Mouse (Mus musculus) cerebellum, adult (tissue): ENCODE results near the gene Gsx1.

Experiments used
- ATAC-seq: cut with Nextera tagmentation; 2 replicates; pipeline ENCODE4 v1.9.2; 2017; ENCODE audit warnings: mild to moderate bottlenecking, moderate library complexity, mixed read lengths; ENCODE audit not compliant: insufficient number of reproducible peaks, low FRiP score, low TSS enrichment

Gene Gsx1

DNA sequence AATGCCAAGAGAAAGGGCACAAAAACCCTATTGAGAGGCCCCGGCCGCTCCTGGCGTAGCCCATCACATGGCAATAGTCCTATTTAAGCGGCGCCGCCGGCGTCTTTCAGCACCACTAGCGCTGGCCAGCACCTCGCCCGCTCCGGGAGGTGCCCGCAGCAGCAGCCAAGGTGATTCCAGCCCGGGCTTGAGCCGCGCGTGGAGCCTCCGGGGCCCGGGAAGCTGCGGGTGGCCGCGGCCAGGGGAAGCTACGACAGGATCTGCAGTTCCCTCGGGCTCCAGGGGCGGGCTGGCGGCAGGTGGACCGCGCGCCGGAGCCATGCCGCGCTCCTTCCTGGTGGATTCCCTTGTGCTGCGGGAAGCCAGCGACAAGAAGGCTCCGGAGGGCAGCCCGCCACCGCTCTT, at the start of gene Gsx1:
Gsx1 (plus strand) TSS at position 126 of the 405 bp plus-strand sequence.
- ATAC-seq: no peak

DNA sequence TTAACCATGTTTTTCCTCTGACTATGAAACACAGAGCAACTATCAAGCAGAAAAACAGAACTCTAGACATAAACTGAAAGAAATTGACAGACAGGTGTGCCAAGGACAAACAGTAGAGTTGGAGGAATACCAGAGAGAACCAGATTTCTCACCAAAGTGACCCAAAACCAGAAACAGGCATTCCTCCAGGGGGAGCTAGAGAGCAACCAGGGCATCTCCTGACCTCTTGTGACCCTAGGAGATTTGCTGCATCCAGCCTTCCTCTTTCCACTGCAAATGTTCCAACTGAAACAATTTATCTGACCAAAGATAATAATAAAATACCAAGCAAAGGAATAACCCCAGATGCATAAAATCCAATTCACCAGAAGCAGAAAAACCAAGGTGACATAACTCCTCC, 41.2 kb upstream of the Gsx1 start:
- no peak for ATAC-seq

DNA sequence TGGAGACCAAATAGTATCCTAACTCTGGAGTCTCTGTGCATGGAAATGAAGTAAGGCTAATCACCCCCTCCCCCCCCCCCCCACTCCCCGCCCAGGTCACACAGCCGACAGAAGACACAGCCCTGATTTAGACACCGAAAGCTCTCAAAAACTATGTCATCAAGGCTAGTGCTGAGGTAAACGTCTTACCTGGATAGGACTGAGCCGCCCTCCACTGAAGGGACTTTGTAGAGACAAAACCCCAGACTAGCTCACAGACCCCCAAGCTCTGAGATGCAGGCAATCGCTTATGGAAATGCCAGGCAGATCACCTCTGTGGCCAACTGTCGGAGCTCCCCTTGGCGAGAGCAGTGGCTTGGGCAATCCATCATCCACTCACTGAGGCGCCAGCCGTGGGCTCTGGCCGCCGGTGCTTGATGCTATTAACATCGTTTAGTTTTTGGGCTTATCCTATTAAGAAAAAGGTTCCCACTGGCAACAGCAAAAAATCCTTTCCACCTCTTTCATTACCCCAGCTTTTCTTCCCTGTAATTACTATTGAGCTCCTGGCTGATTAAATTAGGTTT, 33.6 kb upstream of the Gsx1 start:
- no peak for ATAC-seq

DNA sequence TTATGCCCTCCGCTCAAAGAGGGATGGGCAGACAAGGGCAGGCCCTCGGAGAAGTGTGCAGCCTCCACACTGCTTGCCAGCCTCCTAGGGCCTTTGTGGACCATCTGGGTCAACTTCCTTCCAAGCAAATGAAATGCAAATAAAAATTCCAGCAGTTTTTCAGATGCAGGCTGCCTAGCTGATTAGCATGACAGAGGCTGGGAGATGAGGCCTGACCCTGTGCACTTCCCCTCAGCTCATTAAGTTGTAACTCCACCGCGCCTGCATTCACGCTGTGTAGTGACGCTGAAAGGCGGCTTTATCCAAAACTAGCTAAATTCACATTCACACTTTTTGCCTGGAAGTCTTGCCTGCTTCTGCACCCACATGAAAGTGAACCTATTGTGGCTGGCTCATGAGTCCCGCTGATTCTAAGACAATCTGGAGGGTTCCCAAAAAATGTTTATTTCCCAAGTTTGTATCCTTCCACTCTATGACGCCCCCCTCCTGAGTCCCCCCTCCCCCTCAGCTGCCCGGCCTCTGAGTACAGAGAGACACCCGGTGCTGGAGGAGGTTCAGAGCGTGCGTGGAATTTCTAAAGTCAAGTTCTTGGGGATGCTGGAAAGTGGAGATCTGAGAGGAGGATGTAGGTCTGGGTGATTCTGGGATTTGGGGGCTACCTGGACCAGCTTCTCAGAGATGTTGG, 32.9 kb upstream of the Gsx1 start:
- no peak for ATAC-seq

DNA sequence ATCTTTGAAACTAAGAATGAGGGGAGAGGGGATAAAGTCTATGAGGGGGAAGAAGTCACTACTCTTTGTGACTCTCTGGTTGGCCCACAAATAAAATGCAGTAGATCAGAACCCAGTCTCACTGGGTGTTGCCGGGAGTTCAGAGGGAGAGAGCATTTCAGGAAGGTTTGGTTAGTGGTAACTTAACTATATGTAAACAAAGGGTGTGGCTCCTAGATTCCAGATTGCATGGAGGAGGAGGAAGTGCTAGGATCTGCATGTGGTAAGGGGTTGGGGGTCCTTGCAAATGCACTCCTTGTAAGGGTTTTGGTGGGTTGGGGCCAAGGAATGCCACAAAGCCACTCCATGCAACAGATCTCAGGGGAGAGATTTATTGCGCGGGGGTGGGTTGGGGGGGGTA, 32.1 kb upstream of the Gsx1 start:
- no peak for ATAC-seq

DNA sequence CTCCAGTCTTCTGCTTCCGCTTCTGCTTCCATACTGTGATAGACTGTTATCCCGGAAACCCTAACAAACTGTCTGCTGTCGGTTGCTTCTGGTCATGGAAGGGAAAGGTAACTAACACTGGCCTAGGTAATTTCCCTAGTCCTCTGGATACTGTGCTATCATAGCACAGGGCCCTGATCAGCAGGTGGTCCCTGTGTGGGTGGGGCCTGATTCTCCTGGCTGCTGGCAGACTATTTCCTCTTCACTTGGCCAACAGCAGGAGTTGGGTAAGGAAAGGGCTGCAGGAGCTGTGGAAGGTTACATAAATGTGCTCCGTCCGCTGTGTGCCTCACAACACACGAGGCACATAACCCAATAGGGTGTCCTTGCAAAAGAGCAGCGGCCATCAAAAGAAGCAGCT, 31.1 kb upstream of the Gsx1 start:
- no peak for ATAC-seq

DNA sequence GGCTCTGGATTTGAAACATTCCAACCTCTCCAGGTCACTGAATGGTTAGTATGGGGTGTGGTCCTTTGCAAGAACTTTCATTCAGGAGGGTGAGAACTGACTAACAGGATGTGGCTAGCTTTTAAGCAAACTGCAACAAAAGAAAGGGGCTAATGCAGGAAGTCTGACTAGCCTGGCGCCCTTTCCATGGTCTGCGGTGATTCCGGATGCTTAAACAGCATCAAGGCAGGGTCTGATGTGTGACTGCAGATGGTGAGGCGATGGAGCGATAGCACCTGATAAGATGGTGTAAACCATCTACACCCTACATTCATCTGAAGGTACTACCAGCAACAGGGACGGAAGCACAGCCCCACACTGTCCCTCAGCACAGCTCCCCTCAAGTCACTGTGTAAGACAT, 29.2 kb upstream of the Gsx1 start:
- ATAC-seq: no peak

DNA sequence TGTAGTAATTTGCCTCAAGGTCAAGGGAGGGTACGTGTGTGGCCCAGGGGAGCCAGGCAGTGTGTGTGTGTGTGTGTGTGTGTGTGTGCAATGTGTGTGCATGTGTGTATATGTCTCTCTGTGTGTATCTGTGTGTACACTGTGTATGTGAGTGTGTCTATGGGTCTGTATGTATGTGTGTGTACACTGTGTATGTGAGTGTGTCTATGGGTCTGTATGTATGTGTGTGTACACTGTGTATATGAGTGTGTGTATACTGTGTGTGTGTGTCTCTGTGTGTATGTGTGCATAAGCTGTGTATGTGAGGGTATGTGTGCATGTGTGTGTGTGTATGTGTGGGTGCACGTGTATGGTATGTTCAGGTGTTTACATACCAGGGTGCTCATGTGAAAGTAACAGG, 28.7 kb upstream of the Gsx1 start:
- ATAC-seq: no peak

DNA sequence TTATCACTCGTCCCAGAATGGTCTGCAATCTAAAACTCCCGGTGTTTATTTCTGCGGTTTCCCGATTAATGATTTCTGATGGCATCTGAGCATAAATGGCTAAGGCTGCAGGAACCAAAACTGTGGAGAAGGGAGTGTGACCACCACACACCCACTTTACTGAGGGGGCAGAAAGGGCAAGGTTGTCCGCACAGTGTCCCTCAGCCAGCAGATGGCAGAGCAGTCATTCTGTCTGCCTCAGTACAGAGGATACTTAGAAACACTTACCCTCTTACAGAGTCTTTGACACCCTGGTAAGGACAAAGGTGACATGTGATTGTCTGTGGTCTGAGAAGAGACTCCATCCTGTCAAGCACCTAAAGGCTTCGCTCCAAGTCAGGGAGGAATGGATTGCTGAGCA, 23.4 kb upstream of the Gsx1 start:
- no peak for ATAC-seq

DNA sequence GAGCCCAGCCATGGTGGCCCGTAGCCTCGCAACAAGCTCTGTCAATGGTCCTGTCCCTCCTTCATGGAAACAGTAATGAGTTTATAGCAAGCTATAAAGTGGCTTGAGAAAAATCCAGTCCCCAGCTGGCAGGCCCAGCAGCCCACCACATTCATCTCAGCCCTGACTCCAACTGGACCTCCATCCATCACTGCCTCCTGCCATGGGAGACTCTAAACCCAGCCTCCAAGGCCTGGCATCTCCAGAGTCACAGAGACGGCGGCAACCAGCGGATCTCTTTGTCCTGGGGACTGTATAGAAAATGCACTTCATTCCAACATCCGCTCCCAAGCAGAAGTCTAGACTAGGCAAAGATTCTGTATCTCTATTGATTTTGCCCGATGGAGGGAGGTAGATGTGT, 18.4 kb upstream of the Gsx1 start:
- ATAC-seq: no peak

DNA sequence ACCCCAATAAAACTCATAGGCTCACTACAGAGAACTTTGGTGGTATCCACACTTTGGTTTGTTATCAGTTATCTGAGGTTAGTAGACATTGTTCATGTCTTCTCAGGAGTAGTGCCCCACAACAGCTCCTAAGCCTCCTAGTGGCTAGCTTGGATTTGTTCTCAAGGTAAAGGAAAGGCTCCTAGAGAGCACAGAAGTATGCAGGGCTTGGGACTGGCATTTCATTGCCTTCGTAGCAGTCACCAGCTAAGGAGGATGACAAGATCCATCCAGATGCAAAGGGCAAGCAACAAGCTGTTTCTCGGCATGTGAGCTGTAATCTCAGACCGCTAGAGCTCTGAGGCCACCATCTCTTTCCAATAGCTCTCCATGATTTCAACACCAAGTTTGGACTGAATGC, 14.4 kb upstream of the Gsx1 start:
- ATAC-seq: no peak

DNA sequence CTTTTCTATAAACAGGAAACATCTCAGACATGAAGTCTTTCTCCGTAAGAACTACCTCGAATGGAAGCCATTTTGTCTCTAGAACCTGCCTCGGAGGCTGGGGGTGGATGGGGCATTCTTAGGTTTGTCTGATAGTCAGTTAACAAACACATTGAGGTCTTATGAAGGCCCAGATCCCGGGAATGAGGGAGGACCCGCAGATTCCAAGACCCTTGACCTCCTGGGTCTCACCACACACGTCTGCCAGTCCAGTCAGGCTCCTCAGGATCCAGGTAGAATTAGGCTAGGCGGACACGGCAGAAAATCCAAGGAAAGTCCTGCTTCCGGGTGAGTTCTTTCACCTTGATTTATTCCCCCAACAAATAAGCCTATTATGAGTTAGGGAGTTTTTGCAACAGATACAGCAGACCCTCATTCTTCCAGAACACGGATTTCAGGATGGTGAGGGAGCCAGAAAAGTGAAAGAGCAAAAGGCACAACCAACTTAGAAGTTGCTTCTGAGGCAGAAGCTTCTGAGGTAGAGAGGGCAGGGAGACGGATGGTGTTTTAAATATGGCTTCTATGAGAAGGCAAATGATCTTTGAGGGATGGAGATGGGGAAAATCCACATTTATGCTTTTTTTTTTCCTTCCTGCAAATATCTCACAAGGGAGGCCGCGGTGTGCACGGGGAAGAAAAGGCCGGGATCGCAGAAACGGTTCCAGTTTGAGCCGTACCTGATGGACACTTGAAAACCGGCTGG, 3.2 kb upstream of the Gsx1 start:
- no peak for ATAC-seq

DNA sequence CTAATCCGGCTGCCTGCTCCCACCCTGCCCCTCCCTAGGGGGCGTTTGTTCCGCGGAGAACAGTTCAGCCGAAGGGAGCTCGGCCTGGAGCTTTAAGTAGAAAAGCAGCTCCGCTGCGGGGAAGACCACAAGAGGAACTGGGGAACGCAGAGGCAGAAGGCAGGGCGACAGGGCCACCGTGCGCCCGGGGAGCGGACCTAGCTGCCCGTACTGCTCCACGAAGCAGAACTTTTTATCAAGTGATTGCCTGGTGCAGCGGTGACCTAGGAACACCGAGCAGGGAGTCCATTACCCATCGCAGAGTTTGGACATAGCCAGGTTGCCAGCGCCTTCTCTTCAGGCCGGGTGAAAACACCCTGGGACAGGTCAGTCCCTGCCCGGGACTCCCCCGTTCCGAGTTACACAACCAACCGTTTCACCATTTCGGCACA, 2.5 kb upstream of the Gsx1 start:
- ATAC-seq: no peak

DNA sequence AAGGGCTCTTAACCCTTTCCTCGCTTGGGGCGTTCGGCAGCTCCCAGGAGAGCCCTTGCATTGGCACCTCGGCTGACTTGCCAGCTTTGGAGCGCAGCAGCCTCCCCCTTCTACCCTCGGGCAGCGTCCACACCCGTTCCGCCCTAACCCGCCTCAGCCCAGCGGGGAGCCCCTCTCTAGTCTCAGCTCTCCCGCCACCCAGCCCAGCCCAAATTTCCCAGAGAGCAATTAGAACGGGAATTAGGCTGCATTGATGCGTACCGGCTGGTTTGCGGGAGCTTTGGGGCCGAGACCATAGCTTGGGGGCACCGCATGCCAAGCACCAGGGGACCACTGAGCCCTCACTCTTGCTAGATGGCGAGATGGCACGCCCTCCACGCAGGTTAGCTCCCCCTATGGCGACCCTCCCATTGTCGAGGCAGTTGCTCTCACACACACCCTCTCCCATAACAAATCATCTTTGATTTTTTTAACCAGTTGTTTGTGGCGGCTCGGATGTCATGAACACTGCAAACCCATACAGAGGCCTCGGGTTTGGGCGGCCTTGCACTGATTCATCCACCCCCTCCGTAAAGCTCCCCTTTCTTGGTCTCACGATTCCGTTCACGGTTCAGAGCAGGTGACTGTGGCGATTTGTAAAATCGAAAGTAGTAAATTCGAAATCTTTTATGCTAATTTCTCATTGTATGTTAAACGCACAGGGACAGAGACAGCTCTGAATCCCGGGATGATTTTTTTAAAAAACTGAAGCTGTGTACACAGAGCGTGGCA, 1.5 kb upstream of the Gsx1 start:
- no peak for ATAC-seq

DNA sequence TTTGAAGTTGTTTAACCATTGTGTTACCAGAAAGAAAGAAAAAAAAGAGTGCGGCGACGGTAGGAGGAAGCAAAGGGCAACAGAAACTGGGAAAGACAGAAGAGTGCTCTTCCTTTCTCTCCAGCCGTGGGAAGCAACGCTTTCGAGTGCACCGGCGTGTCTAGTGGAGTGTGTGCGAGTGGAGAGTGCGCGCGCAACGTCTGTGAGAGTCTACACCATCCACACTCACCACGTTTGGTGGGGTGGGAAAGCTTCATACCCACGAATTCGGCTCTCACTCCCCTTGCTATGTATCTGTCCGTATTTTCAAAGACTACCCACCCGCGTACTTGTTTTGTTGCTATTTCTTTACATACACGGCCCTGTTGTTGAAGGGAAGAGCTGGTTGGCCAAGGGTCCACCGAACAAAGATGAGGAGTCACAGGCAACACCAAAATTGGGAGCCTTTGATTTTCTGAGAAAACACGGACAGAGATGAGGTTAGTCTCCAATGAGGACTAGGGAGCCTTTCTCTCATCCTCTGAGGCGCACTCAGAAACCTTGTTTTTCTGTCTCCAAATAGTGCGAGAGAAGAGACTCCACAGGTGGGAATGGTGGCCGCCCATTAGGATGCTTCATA, 835 bp upstream of the Gsx1 start:
- no peak for ATAC-seq

DNA sequence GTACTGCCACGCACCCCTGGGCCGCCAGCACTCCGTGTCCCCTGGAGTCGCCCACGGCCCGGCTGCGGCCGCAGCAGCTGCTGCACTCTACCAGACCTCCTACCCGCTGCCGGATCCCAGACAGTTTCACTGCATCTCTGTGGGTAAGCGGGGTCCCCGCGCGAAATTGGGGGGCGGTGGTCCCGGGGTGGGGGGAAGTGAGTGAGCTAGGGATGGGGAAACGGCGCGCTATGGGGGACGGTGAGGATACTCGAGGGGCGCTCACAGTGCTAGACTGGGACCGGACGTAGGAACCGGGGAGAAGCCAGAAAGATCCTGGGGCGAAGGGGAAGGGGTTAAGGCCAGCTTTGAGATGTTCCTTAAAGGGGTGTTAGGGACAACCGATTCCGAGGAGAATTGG, 660 bp downstream of the Gsx1 start:
- ATAC-seq: no peak

DNA sequence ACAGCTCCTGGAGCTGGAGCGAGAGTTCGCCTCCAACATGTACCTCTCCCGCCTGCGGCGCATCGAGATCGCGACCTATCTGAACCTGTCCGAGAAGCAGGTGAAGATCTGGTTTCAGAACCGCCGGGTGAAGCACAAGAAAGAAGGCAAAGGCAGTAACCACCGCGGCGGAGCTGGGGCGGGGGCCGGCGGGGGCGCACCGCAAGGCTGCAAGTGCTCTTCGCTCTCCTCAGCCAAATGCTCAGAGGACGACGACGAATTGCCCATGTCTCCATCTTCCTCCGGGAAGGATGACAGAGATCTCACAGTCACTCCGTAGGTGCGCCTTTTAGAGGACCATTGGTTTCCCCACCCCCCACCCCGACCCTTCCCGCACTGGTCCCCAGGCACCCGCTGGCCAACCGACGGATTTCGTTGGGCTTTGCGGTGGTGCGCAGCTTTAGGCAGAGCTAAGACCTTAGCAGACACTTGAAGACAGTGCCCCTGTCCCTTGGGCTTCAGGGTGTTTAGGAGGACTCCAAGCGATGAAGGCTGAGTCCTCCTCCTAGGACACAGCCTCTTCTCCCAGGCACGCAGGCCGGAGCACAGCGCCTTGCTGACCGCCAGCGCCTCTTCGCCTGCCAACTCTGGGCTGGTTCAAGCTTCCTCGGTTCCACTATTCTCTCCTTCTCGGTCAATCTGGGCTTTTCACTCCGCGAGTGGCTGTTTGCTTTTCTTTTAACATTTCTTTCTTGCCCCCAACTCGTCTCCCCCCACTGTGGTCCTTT, 1.5 kb downstream of the Gsx1 start:
- ATAC-seq: no peak

DNA sequence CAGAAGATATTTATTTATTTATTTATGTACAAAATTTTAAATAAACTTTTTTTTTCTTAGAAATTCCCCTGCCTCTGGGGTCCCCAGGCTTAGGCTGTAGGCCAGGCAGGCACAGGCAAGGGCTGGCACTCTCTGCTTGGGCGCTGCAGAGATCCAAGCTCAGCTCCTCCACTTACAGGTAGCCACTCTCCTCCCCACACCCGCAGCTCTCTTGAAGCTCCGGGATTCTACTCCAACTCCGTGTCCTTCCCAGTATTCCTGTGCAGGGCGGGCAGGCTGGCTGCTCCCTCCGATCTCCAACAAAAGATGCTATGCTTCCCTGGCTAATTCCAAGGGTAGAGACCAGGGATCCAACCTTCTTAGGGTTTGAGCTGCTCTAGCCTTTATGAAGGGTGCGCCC, 2.4 kb downstream of the Gsx1 start:
- ATAC-seq: no peak

DNA sequence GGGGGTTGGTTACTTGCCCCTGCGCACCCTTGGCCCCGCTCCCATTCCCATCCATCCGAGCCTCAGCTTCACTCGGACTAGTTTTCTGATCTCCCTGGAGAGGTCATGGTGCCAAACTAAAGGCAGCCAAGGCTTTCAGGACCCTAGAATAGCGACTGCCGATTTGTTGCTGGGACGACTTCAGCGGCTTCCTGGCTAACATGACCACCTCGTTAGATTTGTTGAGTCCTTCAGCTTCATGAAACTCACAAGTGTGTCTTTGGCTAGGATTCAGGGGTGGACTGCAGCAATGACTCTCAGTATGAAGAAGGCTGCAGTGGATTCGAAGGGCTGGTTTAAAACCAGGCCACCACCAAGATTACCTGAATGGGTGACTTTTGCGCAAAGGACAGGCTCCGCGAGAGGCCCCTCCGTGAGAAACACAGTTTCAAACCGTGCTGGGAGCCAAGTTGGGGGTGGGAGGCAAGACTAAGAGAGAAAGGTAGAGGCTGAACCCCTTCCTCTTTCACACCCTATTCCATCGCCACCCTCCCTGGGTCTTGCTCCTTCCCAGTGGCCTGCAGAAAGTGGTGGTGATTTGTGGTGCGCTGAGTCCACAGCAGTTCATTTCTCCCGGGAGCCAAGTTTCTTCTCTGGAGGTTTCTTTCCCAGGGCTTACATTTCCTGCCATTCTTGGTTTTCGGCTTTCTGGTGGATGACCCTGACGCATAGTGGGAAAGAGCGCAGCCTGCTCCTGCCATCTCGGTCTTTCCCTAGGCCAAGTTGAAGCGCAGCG, 3.5 kb downstream of the Gsx1 start:
- ATAC-seq: no peak
